Mouse (Mus musculus) intestine, postnatal 0 days (tissue): Measurements from ENCODE around the gene Nox3. TPM values are rescaled to one million over a fixed set of nuclear protein-coding genes. Genes with fewer than 3 reads are reported as not detected.

Source experiments
- ATAC-seq: fragments of 200-750 bp; cut with Nextera tagmentation; 2 replicates; pipeline ENCODE4 v1.8.0; 2017; ENCODE audit warnings: mild to moderate bottlenecking, moderate TSS enrichment, moderate library complexity
- H3K27ac ChIP-seq: fragments of 300-500 bp; sonication (generic); 2 replicates; pipeline ENCODE4 v1.5.1; 2014; ENCODE audit warnings: mild to moderate bottlenecking, low read depth, low read length, moderate library complexity
- H3K27me3 ChIP-seq: fragments of 300-500 bp; sonication (generic); replicated peaks from 2 replicates; pipeline ENCODE4 v1.6.1; 2014; ENCODE audit warnings: low read length, mixed read lengths; ENCODE audit not compliant: control insufficient read depth, insufficient read depth
- H3K36me3 ChIP-seq: fragments of 300-500 bp; sonication (generic); 2 replicates; pipeline ENCODE4 v1.6.1; 2014; ENCODE audit warnings: mild to moderate bottlenecking, moderate library complexity; ENCODE audit not compliant: control insufficient read depth, insufficient read depth
- H3K4me1 ChIP-seq: fragments of 300-500 bp; sonication (generic); replicated peaks from 2 replicates; pipeline ENCODE4 v1.6.1; 2014; ENCODE audit warnings: antibody characterized with exemption, low read length, mixed read lengths; ENCODE audit not compliant: control insufficient read depth, insufficient read depth
- H3K4me2 ChIP-seq: fragments of 300-500 bp; sonication (generic); replicated peaks from 2 replicates; pipeline ENCODE4 v1.6.1; 2014; ENCODE audit warnings: low read depth, mild to moderate bottlenecking, moderate library complexity
- H3K4me3 ChIP-seq: fragments of 300-500 bp; sonication (generic); 2 replicates; pipeline ENCODE4 v1.5.1; 2014; ENCODE audit warnings: low read depth, low read length
- H3K9ac ChIP-seq: fragments of 300-500 bp; sonication (generic); 2 replicates; pipeline ENCODE4 v1.6.1; 2014; ENCODE audit warnings: mild to moderate bottlenecking, low read depth, low read length
- H3K9me3 ChIP-seq: fragments of 300-500 bp; sonication (generic); 2 replicates; pipeline ENCODE4 v1.6.1; 2016; ENCODE audit warnings: mixed run types; ENCODE audit not compliant: control insufficient read depth
- CTCF ChIP-seq: sonication (generic); IDR thresholded peaks from 2 replicates; pipeline ENCODE4 v1.5.1; 2016; ENCODE audit warnings: low read depth, mild to moderate bottlenecking, control low read depth, antibody characterized with exemption, moderate library complexity
- WGBS: fragments of 180-500 bp; shearing (Covaris S2); extraction: QIAGEN DNeasy Blood & Tissue Kit; methylation state at CpG from one replicate; pipeline ENCODE4 v1.1.7; 2014; 5-methylcytosine and 5-hydroxymethylcytosine counted together
- polyA plus RNA-seq: library from polyadenylated mRNA; unstranded; fragments of >200 nt; fragmentation: Nextera tagmentation; extraction: Ambion mirVana; gene quantifications from 2 replicates; pipeline ENCODE4 v1.2.1, GENCODE M21; 2015

Nox3 gene
- polyA plus RNA-seq, 1 experiment from 2014 or later, result not detected

GRCm38 (mm10) chr17:3690499-3691258 is 5.4 kb downstream of the Nox3 start:
- no peak overlapping the region for H3K27ac ChIP-seq
- WGBS, result 63% methylated on average over 8 of the region's 8 CpGs
- H3K9me3 ChIP-seq, result no peaks in the 10 kb centered on the region
- no peak overlapping the region for H3K9ac ChIP-seq
- ATAC-seq, result no peak
- no peak overlapping the region for H3K4me2 ChIP-seq
- no peaks in the 10 kb centered on the region for H3K36me3 ChIP-seq
- no peaks in the 10 kb centered on the region for H3K27me3 ChIP-seq
- H3K4me3 ChIP-seq, result no peak overlapping the region
- H3K4me1 ChIP-seq, result no peaks in the 10 kb centered on the region
- no peak for TF ChIP-seq CTCF

DNA sequence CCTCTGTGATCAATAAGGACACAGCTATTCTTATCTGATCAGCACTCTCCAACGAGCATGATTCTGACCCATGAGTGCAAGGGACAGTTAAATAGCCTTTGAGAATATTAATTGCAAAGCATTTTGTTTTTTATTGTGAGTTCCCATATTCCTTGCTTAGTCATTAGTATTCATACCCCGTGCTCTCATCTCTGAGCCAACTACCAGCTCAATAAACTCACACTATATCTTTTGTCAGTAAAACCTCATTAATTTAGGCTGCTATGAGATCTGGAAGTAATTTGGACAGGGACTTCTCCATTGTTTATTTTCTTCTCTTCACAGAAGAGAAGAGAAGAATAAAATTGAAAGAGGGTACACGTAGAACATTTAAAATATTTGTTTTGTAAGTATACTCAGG is 12.4 kb downstream of the Nox3 start:
- H3K4me2 ChIP-seq, result no peak overlapping the region
- no peaks in the 10 kb centered on the region for H3K4me1 ChIP-seq
- WGBS, result 47% methylated on average over 3 of the region's 3 CpGs
- TF ChIP-seq CTCF, result no peak
- H3K36me3 ChIP-seq, result no peaks in the 10 kb centered on the region
- no peak overlapping the region for H3K27ac ChIP-seq
- no peaks in the 10 kb centered on the region for H3K27me3 ChIP-seq
- no peak overlapping the region for H3K9ac ChIP-seq
- no peak for ATAC-seq
- H3K4me3 ChIP-seq, result no peak overlapping the region
- no peaks in the 10 kb centered on the region for H3K9me3 ChIP-seq

DNA sequence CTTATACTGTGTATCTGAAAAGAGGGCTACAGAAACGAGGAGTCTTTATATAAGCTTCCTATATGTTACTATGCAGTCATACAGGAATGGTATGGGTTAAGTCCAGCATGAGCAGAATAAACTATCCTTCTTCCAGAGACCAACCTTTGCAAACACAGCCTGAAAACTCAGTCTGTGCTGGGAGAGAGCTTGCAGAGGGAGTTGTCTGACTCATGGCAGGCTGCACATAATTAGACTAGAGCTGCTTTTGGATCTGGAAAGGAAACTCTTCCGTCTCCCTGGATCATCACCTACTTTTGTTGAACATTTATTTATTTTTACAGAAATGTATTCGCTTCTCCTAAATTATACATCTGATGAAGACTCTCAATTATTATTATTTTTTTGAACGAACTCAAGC is 26.8 kb downstream of the Nox3 start:
- 62% methylated on average over 4 of the region's 4 CpGs for WGBS
- Histone ChIP-seq H3K36me3 (no peaks in the 10 kb centered on the region), H3K4me3 (no peak overlapping the region), H3K27me3 (no peaks in the 10 kb centered on the region), H3K4me2 (no peak overlapping the region), H3K4me1 (no peaks in the 10 kb centered on the region), H3K27ac (no peak overlapping the region), H3K9me3 (no peaks in the 10 kb centered on the region), H3K9ac (no peak overlapping the region)
- ATAC-seq, result no peak
- TF ChIP-seq CTCF, result no peak

GRCm38 (mm10) chr17:3667287-3667686 is 28.8 kb downstream of the Nox3 start:
- TF ChIP-seq CTCF, result no peak
- no peaks in the 10 kb centered on the region for H3K4me1 ChIP-seq
- H3K36me3 ChIP-seq, result no peaks in the 10 kb centered on the region
- no peak overlapping the region for H3K9ac ChIP-seq
- H3K9me3 ChIP-seq, result no peaks in the 10 kb centered on the region
- ATAC-seq, result no peak
- H3K27ac ChIP-seq, result no peak overlapping the region
- 92% methylated on average over 4 of the region's 4 CpGs for WGBS
- H3K4me2 ChIP-seq, result no peak overlapping the region
- no peak overlapping the region for H3K4me3 ChIP-seq
- no peaks in the 10 kb centered on the region for H3K27me3 ChIP-seq

GRCm38 (mm10) chr17:3665321-3665720 is 30.7 kb downstream of the Nox3 start:
- no peak for TF ChIP-seq CTCF
- Histone ChIP-seq H3K9ac (no peak overlapping the region), H3K4me3 (no peak overlapping the region), H3K27ac (no peak overlapping the region), H3K4me1 (no peaks in the 10 kb centered on the region), H3K36me3 (no peaks in the 10 kb centered on the region), H3K9me3 (no peaks in the 10 kb centered on the region), H3K4me2 (no peak overlapping the region), H3K27me3 (no peaks in the 10 kb centered on the region)
- 77% methylated on average over 4 of the region's 4 CpGs for WGBS
- ATAC-seq, result no peak

- 76% methylated on average over 5 of the region's 5 CpGs for WGBS
Observed at GRCm38 (mm10) chr17:3659497-3659896, 36.6 kb downstream of the Nox3 start.

DNA sequence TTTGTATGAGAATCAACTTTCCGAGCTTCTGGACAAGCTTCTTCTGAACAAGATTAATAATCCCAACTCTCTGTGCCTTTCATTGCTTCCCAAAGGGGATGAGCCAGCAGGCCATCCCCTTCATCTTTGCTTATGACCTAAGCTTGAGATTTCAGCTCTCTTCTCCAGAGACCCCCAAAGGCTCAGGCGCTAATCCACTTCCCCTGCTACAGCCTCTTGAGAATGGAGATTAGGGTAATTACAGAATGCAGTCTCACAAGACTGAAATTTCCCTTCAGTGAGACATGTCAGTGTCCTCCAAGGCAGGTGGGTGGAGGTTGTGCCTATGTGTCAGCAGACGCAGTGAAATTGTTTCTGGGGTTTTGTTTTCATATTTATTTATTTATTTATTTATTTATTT is 45.7 kb downstream of the Nox3 start:
- 63% methylated on average over 3 of the region's 3 CpGs for WGBS
- no peak overlapping the region for H3K4me3 ChIP-seq
- H3K9me3 ChIP-seq, result no peaks in the 10 kb centered on the region
- H3K36me3 ChIP-seq, result no peaks in the 10 kb centered on the region
- no peak overlapping the region for H3K27ac ChIP-seq
- no peak for TF ChIP-seq CTCF
- no peaks in the 10 kb centered on the region for H3K27me3 ChIP-seq
- H3K4me1 ChIP-seq, result no peaks in the 10 kb centered on the region
- ATAC-seq, result no peak
- no peak overlapping the region for H3K9ac ChIP-seq
- no peak overlapping the region for H3K4me2 ChIP-seq

More at GRCm38 (mm10) chr17:3659497-3659896, 36.6 kb downstream of the Nox3 start:
- no peak for ATAC-seq
- Histone ChIP-seq H3K27me3 (no peaks in the 10 kb centered on the region), H3K27ac (no peak overlapping the region), H3K4me1 (no peaks in the 10 kb centered on the region), H3K4me2 (no peak overlapping the region), H3K4me3 (no peak overlapping the region), H3K9ac (no peak overlapping the region), H3K36me3 (no peaks in the 10 kb centered on the region), H3K9me3 (no peaks in the 10 kb centered on the region)
- no peak for TF ChIP-seq CTCF
